Mouse (Mus musculus): Measurements from ENCODE around the gene Btg1. TPM values are rescaled to one million over a fixed set of nuclear protein-coding genes. Genes with fewer than 3 reads are reported as not detected.

Gene Btg1
- 10 to 100 TPM; 38.1 to 38.6 TPM for total RNA-seq (2021)
- long read RNA-seq, experiment 1, full-length matches to known transcripts, result 55 of 58 reads
- long read RNA-seq, experiment 1, partial matches to known transcripts, result 0 of 58 reads
- long read RNA-seq, experiment 1, other reads (novel, unspliced or antisense), result 3 of 58 reads
- long read RNA-seq, experiment 2, full-length matches to known transcripts, result 72 of 82 reads
- long read RNA-seq, experiment 2, partial matches to known transcripts, result 0 of 82 reads
- long read RNA-seq, experiment 2, other reads (novel, unspliced or antisense), result 10 of 82 reads

DNA sequence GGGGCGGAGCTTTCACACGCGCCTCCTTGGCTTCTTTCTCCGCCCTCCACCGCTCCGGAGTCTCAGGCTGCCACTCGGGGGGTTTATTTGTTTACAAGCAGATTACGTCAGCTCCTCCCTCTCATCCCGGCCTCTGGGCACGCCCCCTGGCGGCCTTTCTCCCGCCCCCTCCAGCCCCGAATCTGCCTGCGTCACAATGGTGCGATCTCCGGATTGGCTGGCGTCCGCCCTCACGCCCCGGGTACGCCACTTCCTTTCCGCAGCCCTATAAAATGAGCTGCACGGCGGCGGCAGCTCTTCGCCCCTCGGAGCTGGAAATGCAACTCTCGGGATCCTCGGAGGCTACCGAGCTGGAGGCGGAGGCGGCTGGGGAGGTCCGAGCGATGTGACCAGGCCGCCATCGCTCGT is at the start of gene Btg1:
Gene Btg1, plus strand, starts transcription at position 298 of the 408 bp plus-strand sequence.
- peak; percentile 99 to 100 for DNase-seq (ENCODE audit: low spot score in 2 of 2)

DNA sequence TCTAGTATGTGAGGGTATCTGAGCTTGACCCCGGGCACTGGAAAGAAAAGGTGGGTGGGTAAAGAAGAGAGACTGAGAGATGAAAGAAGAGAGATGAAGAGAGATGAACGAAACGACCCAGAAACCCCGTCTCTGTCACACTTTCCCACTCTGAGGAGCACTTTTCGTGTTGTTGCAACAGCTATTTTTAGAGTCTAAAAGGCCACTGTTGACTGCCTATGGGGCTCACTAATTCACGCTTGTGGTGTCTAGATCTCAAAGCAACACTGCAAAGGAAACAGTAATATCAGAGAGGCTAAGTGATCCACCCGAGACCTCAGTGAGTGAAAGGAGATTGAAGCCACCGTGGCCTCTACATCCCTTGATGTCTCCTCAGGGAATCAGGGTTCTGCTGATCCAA is 47.3 kb upstream of the Btg1 start:
- no peak for DNase-seq (ENCODE audit: low spot score in 2 of 2)

- DNase-seq (ENCODE audit: low spot score in 2 of 2), result peak in 1 of 2 experiments; percentile 24
Observed at GRCm38 (mm10) chr10:96571176-96571575, 45.6 kb upstream of the Btg1 start.

DNA sequence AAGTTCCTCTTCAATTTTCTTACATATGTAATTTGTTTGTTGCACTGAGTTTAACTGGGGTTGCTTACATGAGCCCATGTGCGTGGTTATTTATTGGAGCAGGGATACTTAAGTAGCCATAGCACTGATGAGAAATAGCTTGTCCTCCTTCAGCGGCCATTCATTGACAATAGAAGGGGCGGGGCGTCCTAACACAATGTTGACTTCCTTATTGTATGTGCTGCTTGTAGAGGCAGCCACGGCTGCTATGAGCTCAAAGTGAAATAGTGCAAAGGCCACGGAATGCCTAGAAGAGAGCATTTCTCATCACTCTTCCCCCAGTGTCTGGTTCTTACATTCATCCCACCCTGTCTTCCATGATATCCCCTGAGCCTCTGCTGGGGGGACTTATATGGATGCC is 42.0 kb upstream of the Btg1 start:
- DNase-seq (ENCODE audit: low spot score in 2 of 2), result no peak

DNA sequence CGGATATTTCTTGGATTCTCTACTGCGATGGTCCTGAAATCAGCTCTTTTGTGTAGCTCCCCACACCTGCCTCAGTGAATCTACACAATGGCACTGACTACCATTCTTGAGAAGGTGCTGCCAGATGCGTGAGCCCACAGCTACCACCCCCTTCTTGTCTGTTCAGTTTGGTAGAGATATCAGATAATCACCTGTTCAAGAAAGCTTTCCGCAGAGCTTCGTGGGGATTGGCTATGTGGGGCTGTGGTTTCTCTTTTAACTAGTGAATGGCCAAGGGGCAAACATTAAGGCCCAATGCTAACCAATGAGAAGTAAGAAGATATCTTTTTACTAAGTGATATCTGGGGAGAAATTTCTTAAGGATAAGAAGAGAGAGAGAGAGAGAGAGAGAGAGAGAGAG is 41.5 kb upstream of the Btg1 start:
- no peak for DNase-seq (ENCODE audit: low spot score in 2 of 2)

DNA sequence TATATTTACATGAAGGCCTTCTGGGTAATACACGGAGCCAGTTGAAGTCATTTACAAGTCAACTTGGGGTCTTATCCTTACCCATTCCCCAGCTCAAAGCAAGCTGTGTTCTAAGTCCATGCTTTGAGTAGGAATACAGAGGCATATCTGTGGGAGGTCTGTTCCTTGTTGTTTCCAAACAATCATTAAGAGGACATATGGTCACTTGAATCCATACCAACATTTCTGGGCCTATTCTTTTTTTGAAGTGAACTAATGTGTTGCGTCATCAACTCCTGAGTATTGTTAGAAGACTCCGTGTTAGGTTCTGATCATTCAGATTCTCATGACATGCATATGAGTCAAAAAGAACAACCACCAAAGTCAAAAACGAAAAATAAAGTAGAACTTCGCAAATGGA is 37.9 kb upstream of the Btg1 start:
- DNase-seq (ENCODE audit: low spot score in 2 of 2), result no peak

- DNase-seq (ENCODE audit: low spot score in 2 of 2), result no peak
Observed at GRCm38 (mm10) chr10:96579436-96579835, 37.4 kb upstream of the Btg1 start.

DNA sequence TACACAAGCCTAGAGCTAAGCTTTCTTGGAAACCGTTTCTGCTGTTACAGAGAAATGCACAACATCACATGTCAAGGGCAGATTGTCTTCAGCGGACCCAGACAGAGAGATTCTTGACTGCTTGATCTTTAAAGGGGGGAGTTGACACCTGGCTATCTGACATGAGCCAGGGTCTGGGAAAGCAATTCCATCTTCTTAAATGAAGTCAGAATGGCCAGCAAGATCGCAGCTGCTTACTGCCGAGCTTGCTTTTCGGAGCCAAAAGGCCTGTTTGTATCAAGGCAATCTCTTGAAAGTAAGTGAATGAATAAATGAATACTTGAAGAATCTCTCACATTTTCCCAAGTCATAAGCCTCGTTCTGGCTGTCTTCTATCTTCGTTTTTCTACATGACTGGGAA is 36.6 kb upstream of the Btg1 start:
- DNase-seq (ENCODE audit: low spot score in 2 of 2), result peak; percentile 4 to 12

- DNase-seq (ENCODE audit: low spot score in 2 of 2), result no peak
Observed at GRCm38 (mm10) chr10:96581232-96581631, 35.6 kb upstream of the Btg1 start.

DNA sequence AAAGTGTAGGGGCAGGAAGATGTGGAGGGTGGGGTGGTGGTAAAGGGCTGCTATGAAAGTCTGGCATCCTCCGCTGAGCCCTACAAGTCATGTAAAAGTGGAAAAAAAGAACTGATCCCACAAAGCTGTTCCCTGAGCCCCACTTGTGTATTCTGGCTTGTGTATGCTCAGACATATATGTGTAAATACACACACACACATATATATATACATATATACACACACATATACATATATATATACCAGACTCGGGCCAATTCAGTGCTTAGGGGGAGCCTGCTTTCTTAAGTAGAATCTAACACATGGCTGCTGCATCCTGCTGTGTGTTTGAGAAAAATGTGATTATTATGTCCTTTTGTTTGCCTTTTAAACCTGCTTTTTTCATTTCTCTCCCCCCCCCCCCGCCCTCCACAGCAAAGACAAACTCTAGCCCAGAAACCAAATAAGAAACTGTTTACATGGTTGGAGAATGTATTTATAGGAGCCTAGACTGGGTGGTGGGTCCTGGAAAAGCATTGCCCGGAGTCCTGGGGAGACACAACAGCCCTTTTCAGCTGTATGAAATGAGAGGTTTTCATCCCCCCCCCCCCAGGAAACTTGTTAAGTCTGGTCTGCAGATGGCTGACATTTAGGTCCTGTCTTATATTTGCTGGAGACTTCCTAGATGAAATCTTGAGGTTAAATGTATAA is 30.5 kb upstream of the Btg1 start:
- DNase-seq (ENCODE audit: low spot score in 2 of 2), result no peak

DNA sequence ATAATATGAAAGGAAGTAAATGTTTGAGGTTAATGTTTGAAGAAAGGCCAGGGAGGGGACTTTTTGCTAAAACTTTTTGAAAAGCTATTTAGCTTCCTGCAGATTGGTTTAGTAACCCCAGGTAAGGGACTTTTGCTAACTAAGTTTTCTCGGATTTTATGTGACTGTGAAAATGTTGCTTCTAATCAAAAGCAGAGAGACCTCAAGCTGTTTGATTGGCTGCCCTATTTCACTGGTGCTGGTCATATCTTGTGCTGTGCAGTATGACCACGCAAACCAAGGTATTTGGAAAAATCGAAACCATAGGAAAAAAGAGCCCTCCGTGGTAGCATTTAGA is 30.0 kb upstream of the Btg1 start:
- DNase-seq (ENCODE audit: low spot score in 2 of 2), result no peak

DNA sequence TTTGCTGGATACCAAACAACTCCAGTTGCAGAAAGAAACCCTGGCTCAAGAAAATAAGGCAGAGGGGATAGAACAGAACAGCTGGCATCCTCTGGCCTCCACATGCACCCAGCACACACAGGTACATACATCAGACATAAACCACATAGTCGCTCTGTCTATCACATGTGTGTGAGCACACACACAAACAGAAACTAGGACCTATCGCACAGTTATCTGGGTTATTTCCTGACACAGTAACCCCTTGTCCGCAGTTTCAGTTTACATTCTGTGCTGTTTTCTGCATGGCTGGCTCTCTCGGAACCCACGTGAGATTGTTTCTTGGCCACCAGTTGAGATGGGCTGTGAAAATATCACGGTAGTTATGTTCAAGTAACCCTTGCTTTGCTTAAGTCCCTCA is 28.6 kb upstream of the Btg1 start:
- no peak for DNase-seq (ENCODE audit: low spot score in 2 of 2)

DNA sequence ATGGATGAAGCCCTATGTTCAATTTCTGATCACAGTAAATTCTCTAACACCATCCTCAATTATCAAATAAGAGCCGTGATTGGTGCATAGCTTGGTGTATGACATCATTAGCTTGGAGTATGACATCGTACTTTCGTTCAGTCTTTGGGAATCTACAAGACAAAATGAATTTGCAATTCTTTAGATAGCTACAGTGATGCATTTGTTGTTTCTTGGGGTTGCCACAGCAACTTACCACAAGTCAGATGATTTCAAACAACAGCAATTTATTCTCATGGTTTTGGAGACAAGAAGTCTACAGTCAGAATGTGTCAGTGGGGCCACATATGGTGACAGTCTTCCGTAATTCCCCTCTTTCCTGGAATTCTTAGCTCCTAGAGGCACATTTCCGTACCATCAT is 27.0 kb upstream of the Btg1 start:
- no peak for DNase-seq (ENCODE audit: low spot score in 2 of 2)

DNA sequence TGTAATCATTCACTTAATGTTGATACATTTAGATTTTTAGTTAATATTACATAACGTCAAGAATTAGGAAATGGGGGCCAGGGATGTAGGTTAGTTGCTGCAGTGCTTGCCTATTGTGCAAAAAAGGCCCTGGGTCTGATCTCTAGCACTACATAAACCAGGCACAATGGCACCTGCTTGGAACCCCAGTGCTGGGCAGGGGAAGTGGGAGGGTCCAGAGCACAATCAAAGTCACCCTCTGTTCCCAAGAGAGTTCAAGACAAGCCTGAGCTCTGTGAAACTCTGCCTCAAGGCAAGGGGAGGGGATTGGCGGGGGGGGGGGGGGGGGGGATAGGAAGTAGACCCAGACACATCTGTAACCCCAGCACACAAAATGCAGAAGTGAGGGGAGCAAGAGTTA is 24.7 kb upstream of the Btg1 start:
- DNase-seq (ENCODE audit: low spot score in 2 of 2), result no peak

DNA sequence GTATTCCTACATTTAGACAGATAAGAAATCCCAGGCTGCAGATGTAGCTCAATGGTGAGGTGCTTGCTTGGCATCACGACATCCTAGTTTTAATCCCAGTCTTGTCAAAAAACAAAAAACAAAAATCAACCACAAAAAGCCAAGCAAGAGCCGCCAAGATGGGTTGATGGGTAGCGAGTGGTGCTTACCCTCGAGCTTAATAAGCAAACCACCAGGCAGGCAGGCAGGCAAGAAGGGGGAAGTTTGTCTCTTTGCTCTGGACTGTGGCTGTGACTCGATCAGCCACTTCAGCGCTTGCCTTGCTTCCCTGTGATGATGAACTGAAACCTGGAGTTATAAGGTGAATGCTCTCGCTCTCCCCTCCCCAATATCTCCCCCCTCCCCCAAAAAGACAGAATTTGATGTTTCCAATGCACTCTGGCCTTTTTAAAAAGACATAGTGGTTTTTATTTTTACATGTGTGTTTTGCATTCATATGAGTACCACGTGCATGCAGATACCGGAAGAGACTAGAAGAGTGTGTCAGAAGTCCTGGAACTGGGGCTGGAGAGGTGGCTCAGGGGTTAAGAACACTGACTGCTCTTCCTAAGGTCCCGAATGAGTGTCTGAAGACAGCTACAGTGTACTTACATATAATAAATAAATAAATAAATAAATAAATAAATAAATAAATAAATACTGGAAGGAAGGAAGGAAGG is 21.2 kb upstream of the Btg1 start:
- DNase-seq (ENCODE audit: low spot score in 2 of 2), result no peak

GRCm38 (mm10) chr10:96596411-96596810 is 20.4 kb upstream of the Btg1 start:
- no peak for DNase-seq (ENCODE audit: low spot score in 2 of 2)

DNA sequence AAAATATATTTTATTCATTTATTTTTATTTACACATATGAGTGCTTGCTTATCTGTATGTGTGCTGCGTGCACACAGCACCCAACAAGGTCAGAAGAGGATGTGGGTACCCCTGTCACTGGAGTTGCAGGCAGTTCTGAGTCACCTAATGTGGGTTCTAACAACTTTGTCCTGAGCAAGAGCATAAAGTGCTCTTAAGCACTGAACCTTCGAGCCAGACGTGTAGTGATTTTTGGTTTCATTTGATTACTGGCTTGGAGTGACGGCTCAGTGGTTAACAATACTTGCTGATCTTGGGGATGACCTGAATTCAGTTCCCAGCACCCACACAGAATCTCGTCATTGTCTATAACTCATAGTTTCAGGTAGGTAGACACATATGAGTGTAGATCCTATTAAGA is 17.2 kb upstream of the Btg1 start:
- DNase-seq (ENCODE audit: low spot score in 2 of 2), result no peak

DNA sequence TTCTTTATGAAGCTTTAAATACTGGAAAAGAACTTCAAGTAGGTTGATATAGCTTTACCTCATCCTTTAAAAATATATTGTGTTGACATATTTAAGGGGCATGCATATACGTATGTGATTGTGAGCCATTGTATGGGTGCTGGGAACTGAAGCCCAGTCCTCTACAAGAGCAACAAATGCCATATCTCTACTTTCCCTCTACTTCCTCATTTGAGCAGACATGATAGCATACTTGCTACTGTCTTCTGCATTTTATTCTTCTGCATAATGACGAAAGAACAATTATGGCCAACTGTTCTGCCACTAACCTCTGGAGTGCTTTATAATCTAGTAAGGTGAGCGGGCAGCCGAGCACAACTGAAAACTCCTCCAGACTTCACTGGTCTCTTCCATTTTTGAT is 15.1 kb upstream of the Btg1 start:
- DNase-seq (ENCODE audit: low spot score in 2 of 2), result no peak

GRCm38 (mm10) chr10:96602339-96602738 is 14.5 kb upstream of the Btg1 start:
- no peak for DNase-seq (ENCODE audit: low spot score in 2 of 2)

- no peak for DNase-seq (ENCODE audit: low spot score in 2 of 2)
Observed at GRCm38 (mm10) chr10:96605168-96605567, 11.6 kb upstream of the Btg1 start.

GRCm38 (mm10) chr10:96605856-96606255 is 10.9 kb upstream of the Btg1 start:
- no peak for DNase-seq (ENCODE audit: low spot score in 2 of 2)

GRCm38 (mm10) chr10:96607617-96608185 is 9.1 kb upstream of the Btg1 start:
- no peak for DNase-seq (ENCODE audit: low spot score in 2 of 2)

Measured in layer of hippocampus, postnatal 14 days (tissue).